Comparison of ENCODE assay signal across 8 mouse cellular contexts in the genomic region with DNA sequence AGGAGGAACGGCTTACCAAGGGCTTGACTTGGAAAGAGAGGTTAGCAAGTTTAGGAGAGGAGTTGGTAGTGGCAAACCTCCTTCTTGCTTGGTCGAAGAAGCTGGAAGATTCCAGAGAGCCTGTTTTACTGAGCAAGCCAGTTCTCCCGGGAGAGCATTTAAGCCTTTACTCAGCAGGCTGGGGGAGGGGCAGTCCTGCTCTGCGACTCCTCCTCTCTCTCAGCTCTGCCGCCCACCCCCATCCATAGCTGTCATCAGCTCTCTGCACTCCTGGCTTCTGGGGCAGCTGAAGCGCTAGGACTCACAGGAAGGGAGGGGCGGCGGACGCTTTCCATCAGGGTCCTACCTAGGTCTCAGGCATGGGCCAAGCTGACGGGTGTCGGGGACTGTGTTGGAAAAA. TPM values are rescaled to one million over a fixed set of nuclear protein-coding genes. Genes with fewer than 3 reads are reported as not detected.
A peak's percentile ranks its signal among the peaks of the same experiment; 100 is the strongest.
DNase-seq lines count a peak whose midpoint lies in the region; ATAC-seq lines count a peak whose summit lies in the region.

No protein-coding gene starts in this region.

- no peaks in the 10 kb centered on the region for H3K27me3 ChIP-seq in embryonic facial prominence, embryonic 14.5 days (replicated peaks; ENCODE audit: control insufficient read depth, insufficient read depth, low read length)
- H3K27me3 ChIP-seq in limb, embryonic 13.5 days, result no peaks in the 10 kb centered on the region
- no peaks in the 10 kb centered on the region for H3K27me3 ChIP-seq in neural tube, embryonic 12.5 days (replicated peaks)

- H3K27ac ChIP-seq in embryonic facial prominence, embryonic 14.5 days (replicated peaks; ENCODE audit: low read depth, low read length), result no peak overlapping the region; the same call in 1 of the 2 replicates
- peak overlapping the region; percentile 74 for H3K27ac ChIP-seq in limb, embryonic 13.5 days
- no peak overlapping the region for H3K27ac ChIP-seq in neural tube, embryonic 12.5 days

- H3K4me3 ChIP-seq in embryonic facial prominence, embryonic 14.5 days (ENCODE audit: low read depth, low read length), result no peak overlapping the region
- no peak overlapping the region for H3K4me3 ChIP-seq in limb, embryonic 13.5 days
- H3K4me3 ChIP-seq in neural tube, embryonic 12.5 days, result no peak overlapping the region

- no peaks in the 10 kb centered on the region for H3K36me3 ChIP-seq in embryonic facial prominence, embryonic 14.5 days (ENCODE audit: control insufficient read depth, insufficient read depth, low read length)
- no peaks in the 10 kb centered on the region for H3K36me3 ChIP-seq in limb, embryonic 13.5 days
- no peaks in the 10 kb centered on the region for H3K36me3 ChIP-seq in neural tube, embryonic 12.5 days

- no peaks in the 10 kb centered on the region for H3K9me3 ChIP-seq in embryonic facial prominence, embryonic 14.5 days (ENCODE audit: control insufficient read depth, low read length)
- H3K9me3 ChIP-seq in limb, embryonic 13.5 days, result no peaks in the 10 kb centered on the region
- no peaks in the 10 kb centered on the region for H3K9me3 ChIP-seq in neural tube, embryonic 12.5 days

- peaks cover 12% of the 10 kb centered on the region for H3K4me1 ChIP-seq in embryonic facial prominence, embryonic 14.5 days (ENCODE audit: control insufficient read depth, insufficient read depth, low read length)
- H3K4me1 ChIP-seq in limb, embryonic 13.5 days, result peaks cover 43% of the 10 kb centered on the region
- H3K4me1 ChIP-seq in neural tube, embryonic 12.5 days, result peaks cover 38% of the 10 kb centered on the region

- WGBS in embryonic facial prominence, embryonic 14.5 days, result 6% methylated on average over 7 of the region's 11 CpGs
- WGBS in limb, embryonic 13.5 days, result 6% methylated on average over 11 of the region's 11 CpGs
- WGBS in neural tube, embryonic 12.5 days, result 12% methylated on average over 11 of the region's 11 CpGs

- H3K9ac ChIP-seq in embryonic facial prominence, embryonic 14.5 days (ENCODE audit: low read depth, low read length), result peak overlapping the region; percentile 21; the same call in 1 of the 2 replicates
- H3K9ac ChIP-seq in limb, embryonic 13.5 days, result 0 out of 2 replicates have a peak overlapping the region, but pooled peaks have one; percentile 1
- 0 out of 2 replicates have a peak overlapping the region, but pooled peaks have one; percentile 30 for H3K9ac ChIP-seq in neural tube, embryonic 12.5 days

- intact Hi-C loops in heart, postnatal 14 days (cut with DNase I), result no loop called here

- peak; percentile 87 for ATAC-seq in embryonic facial prominence, embryonic 14.5 days (ENCODE audit: low read depth)
- peak; percentile 86 for ATAC-seq in limb, embryonic 13.5 days (ENCODE audit: low FRiP score, low read depth)
- ATAC-seq in neural tube, embryonic 12.5 days (ENCODE audit: low FRiP score, low read depth), result peak; percentile 78
- ATAC-seq in erythroid progenitor cell, adult 5-6 weeks (replicated peaks; ENCODE audit: low FRiP score, poor library complexity, severe bottlenecking), result no peak

- DNase-seq in testis, postnatal 10 days (ENCODE audit: low spot score), result peak; percentile 75
- DNase-seq in testis, postnatal 14 days (ENCODE audit: low spot score), result no peak
- peak; percentile 94 for DNase-seq in embryonic facial prominence, embryonic 14.5 days (ENCODE audit: low spot score)
- peak; percentile 59 to 72 for DNase-seq in heart, postnatal 14 days
- no peak for DNase-seq in spleen, postnatal 10 days (ENCODE audit: low spot score in 2 of 2)

- H3K4me2 ChIP-seq in embryonic facial prominence, embryonic 14.5 days (ENCODE audit: low read depth, low read length), result peak overlapping the region; percentile 36
- H3K4me2 ChIP-seq in limb, embryonic 13.5 days (replicated peaks), result peak overlapping the region; percentile 49
- peak overlapping the region; percentile 42 for H3K4me2 ChIP-seq in neural tube, embryonic 12.5 days (replicated peaks)

RNA-seq across cellular contexts. Expression of gene Irf2bpl, which starts 28.9 kb away (rescaled TPM):
- 33.5 and 33.8 TPM in 2 replicates for polyA plus RNA-seq in embryonic facial prominence, embryonic 14.5 days (2014; fragmentation: Nextera tagmentation; extraction: Ambion mirVana)
- 10 to 100 TPM; 44.7 to 51.8 TPM for total RNA-seq in heart, postnatal 14 days (2021)
- polyA plus RNA-seq in limb, embryonic 13.5 days (2015; fragmentation: Nextera tagmentation; extraction: Ambion mirVana), result 39.2 and 41.2 TPM in 2 replicates
- polyA plus RNA-seq in neural tube, embryonic 12.5 days (2016; fragmentation: Nextera tagmentation; extraction: Ambion mirVana), result 57.2 and 61.9 TPM in 2 replicates
- 0.72 and 2.5 TPM in 2 replicates for total RNA-seq in erythroid progenitor cell, adult 5-6 weeks (2015; ENCODE audit: low replicate concordance)
- total RNA-seq in erythroid progenitor cell, adult 5-6 weeks (2017; ENCODE audit: low replicate concordance), result 0.53 and 1.5 TPM in 2 replicates

Comparison
In these comparisons a context has a peak if more than half of its experiments do, and no peak if none do; other contexts are left out.
1. DNase-seq: peak in testis, postnatal 10 days (single experiment), embryonic facial prominence, embryonic 14.5 days (single experiment) and heart, postnatal 14 days (2 of 2); none in testis, postnatal 14 days (single experiment) and spleen, postnatal 10 days (0 of 2).
2. Peak in every context shown above with its lines, with median percentiles within 50 percentile points of each other: H3K4me2 ChIP-seq and H3K9ac ChIP-seq.